Mouse (Mus musculus) kidney, postnatal 0 days (tissue): ENCODE results near the gene Lmln. TPM values are rescaled to one million over a fixed set of nuclear protein-coding genes. Genes with fewer than 3 reads are reported as not detected.
A peak's percentile ranks its signal among the peaks of the same experiment; 100 is the strongest.
"Not testable (repeated sequence)": the region's sequence is repeated elsewhere in the genome, so short reads cannot be mapped to it uniquely, and the experiment has no call there.

ENCODE experiments used
- ATAC-seq: fragments of 200-750 bp; cut with Nextera tagmentation; replicated peaks from 2 replicates; pipeline ENCODE4 v1.8.0; 2017; ENCODE audit warnings: low read depth, moderate number of reproducible peaks, moderate TSS enrichment, moderate library complexity; ENCODE audit not compliant: low FRiP score
- DNase-seq: peaks from one replicate; pipeline ENCODE4 v3.0.0-alpha.2; 2016; ENCODE audit warnings: low spot score
- H3K27ac ChIP-seq: fragments of 300-500 bp; sonication (generic); 2 replicates; pipeline ENCODE4 v1.5.1; 2014; ENCODE audit warnings: mild to moderate bottlenecking
- H3K27me3 ChIP-seq: fragments of 300-500 bp; sonication (generic); 2 replicates; pipeline ENCODE4 v1.6.1; 2014; ENCODE audit warnings: low read length, mixed read lengths; ENCODE audit not compliant: insufficient read depth
- H3K36me3 ChIP-seq: fragments of 300-500 bp; sonication (generic); 2 replicates; pipeline ENCODE4 v1.6.1; 2014; ENCODE audit warnings: low read length, mixed read lengths; ENCODE audit not compliant: insufficient read depth
- H3K4me1 ChIP-seq: fragments of 300-500 bp; sonication (generic); replicated peaks from 2 replicates; pipeline ENCODE4 v1.6.1; 2014; ENCODE audit warnings: antibody characterized with exemption, low read length, mixed read lengths; ENCODE audit not compliant: insufficient read depth
- H3K4me2 ChIP-seq: fragments of 300-500 bp; sonication (generic); 2 replicates; pipeline ENCODE4 v1.6.1; 2014; ENCODE audit warnings: mild to moderate bottlenecking, low read length, moderate library complexity, mixed read lengths
- H3K4me3 ChIP-seq: fragments of 300-500 bp; sonication (generic); replicated peaks from 2 replicates; pipeline ENCODE4 v1.5.1; 2014; ENCODE audit warnings: low read depth, low read length
- H3K9ac ChIP-seq: fragments of 300-500 bp; sonication (generic); 2 replicates; pipeline ENCODE4 v1.6.1; 2014; ENCODE audit warnings: low read depth, low read length
- H3K9me3 ChIP-seq: fragments of 300-500 bp; sonication (generic); replicated peaks from 2 replicates; pipeline ENCODE4 v1.6.1; 2016; ENCODE audit warnings: low read length, inconsistent platforms, mixed read lengths
- CTCF ChIP-seq: IDR thresholded peaks from 2 replicates; pipeline ENCODE4 v1.5.1; 2016; ENCODE audit warnings: antibody characterized with exemption, low read depth, mild to moderate bottlenecking, moderate library complexity
- WGBS: fragments of 180-500 bp; shearing (Covaris S2); extraction: QIAGEN DNeasy Blood & Tissue Kit; methylation state at CpG from one replicate; pipeline ENCODE4 v1.1.7; 2014; 5-methylcytosine and 5-hydroxymethylcytosine counted together
- polyA plus RNA-seq: library from polyadenylated mRNA; unstranded; fragments of >200 nt; fragmentation: Nextera tagmentation; extraction: Ambion mirVana; gene quantifications from 2 replicates; pipeline ENCODE4 v1.2.1, GENCODE M21; 2015

Gene Lmln
- polyA plus RNA-seq, 1 experiment from 2014 or later = 0.95 TPM

- no peaks in the 10 kb centered on the region for H3K9me3 ChIP-seq
- no peaks in the 10 kb centered on the region for H3K36me3 ChIP-seq
- ATAC-seq (no peak), DNase-seq (no peak)
- 62% methylated on average over 1 of the region's 1 CpGs for WGBS
- no peak overlapping the region for H3K4me3 ChIP-seq
- no peaks in the 10 kb centered on the region for H3K27me3 ChIP-seq
- H3K9ac ChIP-seq = no peak overlapping the region
- H3K27ac ChIP-seq = peak overlapping the region; percentile 3; the same call in 1 of the 2 replicates
- no peak for TF ChIP-seq CTCF
- no peaks in the 10 kb centered on the region for H3K4me1 ChIP-seq
- no peak overlapping the region for H3K4me2 ChIP-seq
These were observed 19.6 kb upstream of the Lmln start for GRCm38 (mm10) chr16:33042682-33043081.

DNA sequence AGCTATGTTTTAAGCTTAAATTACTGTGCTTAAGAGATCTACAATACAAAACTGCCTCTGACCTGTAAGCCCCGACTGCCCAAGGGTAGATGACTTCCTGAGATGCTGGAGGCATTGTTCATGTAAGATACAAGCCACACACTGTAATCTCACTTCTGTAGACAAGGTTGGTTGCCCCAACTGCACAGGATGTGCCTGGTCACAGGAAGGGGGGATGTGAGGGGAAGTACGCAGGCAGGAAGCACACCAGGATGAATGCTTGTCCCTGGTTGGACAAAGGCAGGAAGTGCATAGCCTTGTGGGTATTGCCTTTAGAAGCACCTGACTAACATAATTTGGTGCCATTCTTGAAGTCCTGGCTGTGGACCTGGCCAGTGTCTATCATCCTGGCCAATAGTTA is 19.1 kb upstream of the Lmln start:
- Histone ChIP-seq H3K9ac (no peak overlapping the region), H3K27ac (no peak overlapping the region), H3K4me3 (no peak overlapping the region), H3K36me3 (no peaks in the 10 kb centered on the region), H3K27me3 (no peaks in the 10 kb centered on the region), H3K9me3 (no peaks in the 10 kb centered on the region), H3K4me2 (no peak overlapping the region), H3K4me1 (no peaks in the 10 kb centered on the region)
- ATAC-seq (no peak), DNase-seq (no peak)
- no peak for TF ChIP-seq CTCF
- 79% methylated on average over 2 of the region's 2 CpGs for WGBS

- no peak for TF ChIP-seq CTCF
- Histone ChIP-seq H3K27me3 (no peaks in the 10 kb centered on the region), H3K4me1 (no peaks in the 10 kb centered on the region), H3K36me3 (no peaks in the 10 kb centered on the region), H3K4me3 (no peak overlapping the region), H3K9ac (no peak overlapping the region), H3K4me2 (no peak overlapping the region), H3K9me3 (no peaks in the 10 kb centered on the region), H3K27ac (no peak overlapping the region)
- ATAC-seq = no peak
- no peak for DNase-seq
- WGBS = 92% methylated on average over 1 of the region's 1 CpGs
These were observed 14.3 kb upstream of the Lmln start for GRCm38 (mm10) chr16:33048004-33048403.

DNA sequence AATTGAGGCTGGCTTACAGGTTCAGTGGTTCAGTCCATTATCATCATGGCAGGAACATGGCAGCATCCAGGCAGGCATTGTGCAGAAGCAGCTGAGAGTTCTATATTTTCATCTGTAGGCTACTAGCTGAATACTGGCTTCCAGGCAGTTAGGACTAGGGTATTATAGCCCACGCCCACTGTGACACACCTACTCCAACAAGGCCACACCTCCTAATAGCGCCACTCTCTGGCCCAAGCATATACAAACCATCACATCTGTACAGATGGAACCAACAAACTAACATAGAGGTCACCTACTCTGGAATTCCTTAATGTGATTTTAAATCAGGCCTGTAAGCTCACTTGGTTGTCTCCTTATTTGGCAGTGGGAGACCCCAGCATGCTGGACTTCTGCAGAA is 13.6 kb upstream of the Lmln start:
- 83% methylated on average over 2 of the region's 2 CpGs for WGBS

GRCm38 (mm10) chr16:33049809-33050208 is 12.5 kb upstream of the Lmln start:
- H3K4me3 ChIP-seq = no peak overlapping the region
- no peak overlapping the region for H3K27ac ChIP-seq
- H3K4me2 ChIP-seq = no peak overlapping the region
- TF ChIP-seq CTCF = no peak
- H3K27me3 ChIP-seq = no peaks in the 10 kb centered on the region
- ATAC-seq (no peak), DNase-seq (no peak)
- H3K4me1 ChIP-seq = no peaks in the 10 kb centered on the region
- 92% methylated on average over 16 of the region's 16 CpGs for WGBS
- H3K36me3 ChIP-seq = no peaks in the 10 kb centered on the region
- no peaks in the 10 kb centered on the region for H3K9me3 ChIP-seq
- H3K9ac ChIP-seq = no peak overlapping the region

More for the DNA sequence above, 13.6 kb upstream of the Lmln start:
- no peaks in the 10 kb centered on the region for H3K4me1 ChIP-seq
- DNase-seq (no peak), ATAC-seq (no peak)
- H3K36me3 ChIP-seq = no peaks in the 10 kb centered on the region
- H3K27ac ChIP-seq = no peak overlapping the region
- no peak overlapping the region for H3K4me3 ChIP-seq
- no peaks in the 10 kb centered on the region for H3K9me3 ChIP-seq
- no peak for TF ChIP-seq CTCF
- H3K9ac ChIP-seq = no peak overlapping the region
- no peaks in the 10 kb centered on the region for H3K27me3 ChIP-seq
- H3K4me2 ChIP-seq = no peak overlapping the region

- no peak overlapping the region for H3K4me3 ChIP-seq
- 79% methylated on average over 5 of the region's 5 CpGs for WGBS
- no peaks in the 10 kb centered on the region for H3K9me3 ChIP-seq
- ATAC-seq (no peak), DNase-seq (no peak)
- H3K4me1 ChIP-seq = no peaks in the 10 kb centered on the region; the same call in 1 of the 2 replicates
- H3K27me3 ChIP-seq = no peaks in the 10 kb centered on the region
- TF ChIP-seq CTCF = no peak
- peaks cover 2% of the 10 kb centered on the region; the same call in 1 of the 2 replicates for H3K36me3 ChIP-seq
- no peak overlapping the region for H3K4me2 ChIP-seq
- no peak overlapping the region for H3K27ac ChIP-seq
- no peak overlapping the region for H3K9ac ChIP-seq
These were observed 9.2 kb upstream of the Lmln start for GRCm38 (mm10) chr16:33053141-33053540.

DNA sequence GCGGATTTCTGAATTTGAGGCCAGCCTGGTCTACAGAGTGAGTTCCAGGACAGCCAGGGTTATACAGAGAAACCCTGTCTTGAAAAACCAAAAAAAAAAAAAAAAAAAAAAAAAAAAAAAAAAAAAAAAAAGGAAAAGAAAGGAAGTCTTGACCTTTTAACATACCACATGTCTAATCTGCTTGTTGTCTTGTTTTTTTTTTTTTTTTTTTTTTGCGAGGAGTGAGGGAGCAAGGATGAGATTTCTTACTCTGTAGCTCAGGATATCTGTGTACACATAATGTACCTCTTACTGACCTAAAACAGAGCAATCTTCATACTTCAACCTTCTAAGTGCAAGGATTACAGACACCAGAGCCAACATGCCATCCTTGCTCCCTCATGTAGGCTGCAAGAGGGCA is 7.4 kb upstream of the Lmln start:
- not testable (repeated sequence) for ATAC-seq, H3K27me3 ChIP-seq, H3K9me3 ChIP-seq, H3K4me1 ChIP-seq, H3K4me3 ChIP-seq, H3K9ac ChIP-seq, H3K27ac ChIP-seq, DNase-seq, H3K4me2 ChIP-seq
- H3K36me3 ChIP-seq = peaks cover 19% of the 10 kb centered on the region
- WGBS = 75% methylated on average over 2 of the region's 2 CpGs
